Mouse (Mus musculus): ENCODE measurements around the gene Pdia3.
"Not testable (repeated sequence)": the region's sequence is repeated elsewhere in the genome, so short reads cannot be mapped to it uniquely, and the experiment has no call there.

Pdia3 gene

DNA sequence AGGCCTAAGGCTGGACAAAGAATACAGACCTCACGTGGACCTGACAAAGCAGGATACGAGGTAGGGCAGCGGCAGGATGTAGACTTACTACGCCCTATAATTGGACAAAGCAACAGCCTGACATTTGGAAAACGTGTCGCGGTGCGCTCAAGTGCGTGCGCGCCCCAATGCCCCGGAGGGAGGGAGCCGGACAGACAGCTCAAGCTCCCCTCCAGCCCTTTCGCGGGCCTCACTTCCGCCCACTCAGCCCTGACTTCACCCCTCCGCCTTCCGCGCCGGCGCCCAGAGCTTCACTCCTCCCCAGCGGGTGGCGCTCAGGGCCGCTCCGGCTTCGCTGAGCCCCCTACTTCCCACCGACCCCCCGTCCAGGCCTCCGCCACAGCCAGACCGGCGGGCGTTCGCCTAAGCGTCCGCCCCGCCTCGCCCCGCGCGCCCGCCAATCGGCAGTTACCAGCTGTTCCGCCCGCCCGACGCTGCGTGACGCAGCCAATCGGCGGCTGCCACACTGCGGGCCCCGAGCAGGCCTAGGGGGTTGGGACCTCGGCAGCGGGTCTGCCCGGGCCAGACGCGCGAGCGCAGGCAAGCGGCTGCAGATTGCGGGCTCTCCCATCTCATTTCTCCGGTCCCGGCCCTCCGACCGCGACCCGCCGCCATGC, at the start of gene Pdia3, which contains the start of gene Catsper2:
Pdia3 (plus strand) TSS at position 389 of the 656 bp plus-strand sequence.
Catsper2 (minus strand) TSS at position 406 of the 656 bp plus-strand sequence.
- in situ Hi-C loops (cut with MboI; ENCODE audit: unreplicated experiment in 2 of 2) = loop anchor here in 1 of 2 experiments (5.0 kb wide), 1 partner anchor 34 kb away; the partner anchor contains the start of gene Serf2

DNA sequence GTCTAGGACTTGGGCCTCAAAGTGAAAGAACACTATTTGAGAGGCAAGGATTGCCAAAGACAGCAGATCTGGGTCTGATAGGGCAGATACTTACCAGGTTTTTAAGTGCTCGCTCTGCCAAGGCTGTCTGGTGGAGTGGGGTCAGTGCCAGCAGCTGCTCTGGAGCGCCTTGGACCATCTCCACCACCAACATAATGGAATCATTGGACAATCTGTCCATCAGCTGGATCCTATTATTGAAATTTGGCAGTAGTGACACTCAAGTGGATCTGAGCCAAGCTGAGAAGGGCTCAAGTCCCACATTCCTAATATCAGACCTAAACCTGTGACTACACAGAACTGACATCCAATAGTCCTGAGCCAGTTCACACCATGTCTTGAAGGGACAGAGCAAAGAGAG, 44.7 kb upstream of the Pdia3 start:
- in situ Hi-C loops (cut with MboI; ENCODE audit: unreplicated experiment in 2 of 2) = no loop called here

DNA sequence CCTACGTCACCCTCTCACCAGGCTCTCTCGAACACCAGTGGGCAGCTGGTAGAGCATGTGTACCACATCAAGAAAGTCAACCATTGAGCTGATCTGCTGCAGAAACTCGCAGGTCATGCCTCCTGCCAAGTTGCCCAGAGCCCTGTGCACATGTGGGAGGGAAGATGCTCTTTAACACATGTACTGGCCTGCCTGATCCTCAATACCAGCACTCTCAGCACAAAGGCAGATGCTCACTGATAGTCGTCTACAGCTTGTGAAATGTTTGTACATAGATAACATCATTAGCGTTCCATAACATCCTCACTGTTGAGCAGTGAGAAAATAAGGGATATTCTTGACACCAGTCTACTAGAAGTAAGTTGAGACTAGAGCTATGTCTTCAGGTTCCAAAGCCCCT, 42.7 kb upstream of the Pdia3 start:
- in situ Hi-C loops (cut with MboI; ENCODE audit: unreplicated experiment in 2 of 2) = no loop called here

DNA sequence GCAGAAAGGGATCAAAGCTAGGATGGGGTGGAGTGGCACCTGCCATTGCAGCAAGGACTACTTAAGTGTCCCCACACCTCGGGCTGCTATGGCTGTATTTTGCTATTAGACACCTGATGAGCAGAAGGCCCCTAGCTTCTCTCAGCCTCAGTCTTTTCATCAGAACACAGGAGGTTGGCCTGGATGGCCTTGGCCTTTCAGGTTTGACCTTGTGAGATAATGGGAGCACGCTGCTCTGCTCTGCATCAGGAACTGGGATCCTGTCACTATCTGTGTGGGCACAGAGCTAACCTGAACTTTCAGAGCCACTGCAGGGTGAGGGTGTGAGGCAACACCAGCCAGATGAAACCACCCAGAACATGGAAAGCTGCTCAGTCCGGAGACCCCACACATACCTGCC, 41.3 kb upstream of the Pdia3 start:
- in situ Hi-C loops (cut with MboI; ENCODE audit: unreplicated experiment in 2 of 2) = no loop called here

DNA sequence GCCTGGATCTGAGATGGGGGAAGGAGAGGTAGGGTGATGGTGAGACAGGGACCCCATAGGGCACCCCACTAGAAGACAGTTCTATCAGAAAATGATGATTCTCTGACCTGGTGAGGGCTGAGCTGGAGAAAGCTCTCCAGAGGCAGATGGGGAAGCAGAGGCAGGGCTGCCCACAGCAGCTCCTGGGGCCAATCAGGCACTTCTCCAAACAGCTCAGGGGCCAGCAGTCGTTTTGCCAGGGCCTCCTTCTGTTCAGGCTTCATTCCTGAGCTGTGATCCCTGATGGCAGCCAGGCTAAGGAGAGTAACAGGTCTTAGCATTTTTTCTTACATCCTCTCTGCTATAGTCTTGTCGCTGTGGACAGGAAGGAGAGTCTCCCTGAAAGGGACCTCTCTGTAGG, 38.8 kb upstream of the Pdia3 start:
- in situ Hi-C loops (cut with MboI; ENCODE audit: unreplicated experiment in 2 of 2) = no loop called here

DNA sequence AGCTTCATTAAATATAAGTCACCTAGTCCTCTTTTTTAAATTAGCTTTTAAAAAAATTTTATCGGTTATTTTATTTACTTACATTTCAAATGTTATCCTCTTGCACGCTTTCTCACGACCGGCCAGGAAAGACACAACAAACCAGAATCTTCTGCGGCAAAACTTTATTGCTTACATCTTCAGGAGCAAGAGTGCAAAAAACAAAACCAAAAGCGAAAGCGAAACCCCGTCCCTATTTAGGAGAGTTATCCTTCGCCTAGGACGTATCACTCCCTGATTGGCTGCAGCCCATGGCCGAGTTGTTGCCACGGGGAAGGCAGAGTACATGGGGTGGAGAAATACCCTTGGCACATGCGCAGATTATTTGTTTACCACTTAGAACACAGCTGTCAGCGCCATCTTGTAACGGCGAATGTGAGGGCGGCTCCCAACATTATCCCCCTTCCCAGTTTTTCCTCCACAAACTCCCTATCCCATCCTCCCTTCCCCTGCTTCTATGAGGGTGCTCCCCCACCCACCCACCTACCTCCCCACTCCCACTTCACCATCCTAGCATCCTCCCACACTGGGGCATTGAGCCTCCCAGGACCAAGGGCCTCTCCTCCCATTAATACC, 26.5 kb upstream of the Pdia3 start, which contains the start of gene Strc:
Strc (minus strand) TSS at position 208 of the 615 bp plus-strand sequence.
- in situ Hi-C loops (cut with MboI; ENCODE audit: unreplicated experiment in 2 of 2) = not testable (repeated sequence)

DNA sequence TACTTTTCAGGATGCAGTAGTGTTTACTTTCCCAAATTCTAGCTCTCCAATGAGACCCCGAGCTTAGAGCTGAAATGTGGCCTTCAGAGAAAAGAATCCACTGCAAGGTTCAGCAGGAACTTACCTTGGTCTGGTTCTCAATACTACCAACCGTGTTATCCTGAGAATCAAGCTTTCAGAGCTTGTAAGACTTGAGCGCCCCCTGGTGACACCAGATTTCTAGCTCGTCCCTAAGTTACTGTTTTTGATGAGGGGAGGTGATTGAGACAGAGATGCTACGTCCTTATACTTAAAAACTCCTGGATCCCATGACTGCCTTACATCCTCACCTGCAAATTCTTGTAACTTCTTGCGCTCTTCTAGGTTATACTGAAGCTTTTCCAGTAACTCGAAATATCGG, 17.0 kb upstream of the Pdia3 start:
- in situ Hi-C loops (cut with MboI; ENCODE audit: unreplicated experiment in 2 of 2) = loop anchor here (5.0 to 10.0 kb wide), 2 partner anchors 354 to 362 kb away; partner anchors contain the start of gene Epb42 (in 1 of the 2)

DNA sequence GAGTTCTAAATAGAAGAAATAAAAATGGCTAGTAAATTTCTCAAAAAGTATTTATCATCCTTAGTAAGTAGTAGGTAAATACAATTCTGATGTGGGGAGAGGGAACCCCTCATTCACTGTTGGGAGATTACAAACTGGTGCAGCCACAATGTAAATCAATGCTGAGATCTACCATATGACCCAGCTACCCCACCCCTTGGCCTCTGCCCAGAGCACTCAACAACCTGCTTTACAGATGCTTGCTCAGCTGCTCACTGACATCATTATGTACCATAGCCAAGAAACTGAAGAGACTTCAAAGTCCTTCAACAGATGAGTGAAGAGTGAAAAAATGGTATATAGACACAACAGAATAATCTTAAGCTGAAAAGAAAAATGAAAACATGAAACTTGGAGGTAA, 10.3 kb upstream of the Pdia3 start:
- in situ Hi-C loops (cut with MboI; ENCODE audit: unreplicated experiment in 2 of 2) = loop anchor here in 1 of 2 experiments (10.0 kb wide), 1 partner anchor 432 kb away; no protein-coding TSS in a partner anchor

DNA sequence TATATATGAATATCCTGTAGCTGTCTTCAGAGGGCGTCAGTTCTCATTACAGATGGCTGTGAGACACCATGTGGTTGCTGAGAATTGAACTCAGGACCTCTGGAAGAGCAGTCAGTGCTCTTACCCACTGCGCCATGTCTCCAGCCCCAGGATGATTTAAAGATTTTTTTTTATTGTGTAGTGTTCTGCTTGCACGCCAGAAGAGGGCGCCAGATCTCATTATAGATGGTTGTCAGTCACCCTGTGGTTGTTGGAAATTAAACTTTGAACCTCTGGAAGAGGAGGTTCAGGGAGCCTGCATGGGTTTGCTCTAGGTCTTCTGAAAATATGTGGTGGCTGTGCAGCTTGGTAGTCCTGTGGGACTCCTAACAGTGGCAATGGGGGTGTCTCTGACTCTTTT, 5.4 kb upstream of the Pdia3 start:
- in situ Hi-C loops (cut with MboI; ENCODE audit: unreplicated experiment in 2 of 2) = loop anchor here (5.0 to 10.0 kb wide), 2 partner anchors 74 to 427 kb away; no protein-coding TSS in a partner anchor

DNA sequence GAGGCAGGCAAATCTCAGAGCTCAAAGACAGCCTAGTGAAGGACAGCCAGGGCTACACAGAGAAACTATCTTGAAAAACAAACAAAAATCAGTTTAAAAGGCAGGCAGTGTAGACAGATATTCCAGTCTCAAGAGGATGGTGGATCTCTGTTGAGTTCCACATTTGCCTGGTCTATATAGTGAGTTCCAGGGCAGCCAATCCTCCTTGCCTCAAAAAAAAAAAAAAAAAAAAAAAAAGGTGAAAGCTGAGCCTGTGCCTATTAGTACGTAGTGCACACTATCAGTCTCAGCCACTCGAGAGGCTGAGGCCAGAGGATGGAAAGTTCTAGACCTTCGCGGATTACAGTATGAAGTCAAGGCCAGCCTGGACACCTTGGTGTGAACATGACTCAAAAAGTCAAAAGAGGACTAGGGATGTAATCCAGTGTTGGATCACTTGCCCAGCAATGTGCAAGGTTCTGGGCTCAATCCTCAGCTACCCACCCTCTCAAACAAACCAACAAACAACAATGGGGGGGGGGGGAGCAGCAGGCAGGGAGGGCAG, 660 bp upstream of the Pdia3 start:
- in situ Hi-C loops (cut with MboI; ENCODE audit: unreplicated experiment in 2 of 2) = loop anchor here in 1 of 2 experiments (5.0 kb wide), 1 partner anchor 34 kb away; the partner anchor contains the start of gene Serf2

DNA sequence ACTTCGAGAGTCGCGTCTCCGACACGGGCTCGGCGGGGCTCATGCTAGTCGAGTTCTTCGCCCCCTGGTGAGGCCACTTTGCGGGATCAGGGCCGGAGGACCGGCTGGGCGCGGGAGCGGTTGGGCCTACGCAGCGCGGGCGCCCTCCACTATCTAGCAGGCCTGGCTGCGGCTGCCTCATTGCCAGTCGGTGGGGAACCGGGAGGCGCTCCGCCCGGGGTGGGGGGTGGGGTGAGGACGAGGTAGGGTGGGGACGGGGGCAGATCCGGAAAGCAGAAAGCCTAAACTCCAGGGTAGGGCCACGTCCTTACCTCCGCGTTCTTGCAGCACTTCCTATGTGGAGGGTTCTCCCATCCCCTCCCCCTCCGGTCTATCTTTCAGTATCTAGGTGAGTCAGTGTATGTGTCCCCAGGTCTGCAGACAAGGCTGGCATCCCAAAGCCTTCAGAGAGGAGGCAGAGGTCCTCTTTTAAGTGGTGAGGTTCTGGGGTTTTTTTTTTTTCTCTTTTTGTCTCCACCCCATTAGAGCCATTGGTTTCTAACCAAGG, 637 bp downstream of the Pdia3 start:
- in situ Hi-C loops (cut with MboI; ENCODE audit: unreplicated experiment in 2 of 2) = loop anchor here in 1 of 2 experiments (5.0 kb wide), 1 partner anchor 33 kb away; the partner anchor contains the start of gene Serf2

DNA sequence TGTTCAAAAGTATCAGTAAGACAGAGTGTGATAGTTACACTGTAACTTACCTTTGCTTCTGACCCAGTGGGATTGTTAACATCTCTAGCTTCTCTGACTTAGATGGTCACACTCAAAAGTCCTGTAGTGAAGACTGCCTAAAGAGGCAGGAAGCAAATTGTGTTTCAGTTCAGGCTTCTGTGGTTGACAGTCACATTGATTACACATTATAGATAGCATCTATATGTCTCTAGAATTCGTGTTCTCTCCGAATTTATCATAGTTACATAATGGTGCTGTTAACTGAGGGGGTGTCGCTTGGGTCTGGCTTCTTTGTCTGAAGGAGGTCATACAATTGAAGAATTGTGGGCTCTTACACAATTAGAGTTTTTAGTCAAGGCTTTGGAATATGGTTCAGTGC, 1.5 kb downstream of the Pdia3 start:
- in situ Hi-C loops (cut with MboI; ENCODE audit: unreplicated experiment in 2 of 2) = no loop called here

DNA sequence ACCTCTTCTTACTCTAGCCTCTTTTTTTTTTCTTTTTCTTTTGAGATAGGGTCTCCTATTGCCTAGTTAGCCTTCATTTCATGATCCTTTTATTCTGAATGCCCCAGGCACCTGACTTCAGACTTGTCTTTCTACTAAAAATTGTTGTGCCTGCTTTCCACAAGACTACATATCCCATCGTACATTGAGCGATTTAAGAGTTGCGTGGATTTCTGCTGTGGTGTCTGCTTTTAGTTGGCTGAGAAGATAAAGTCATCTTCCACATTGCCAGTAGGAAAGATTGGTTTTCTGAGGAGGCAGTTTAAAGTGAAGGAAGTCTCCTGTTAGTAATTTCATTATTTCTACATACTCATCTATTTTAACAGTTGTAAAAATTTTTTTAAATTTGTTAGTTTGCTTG, 2.0 kb downstream of the Pdia3 start:
- in situ Hi-C loops (cut with MboI; ENCODE audit: unreplicated experiment in 2 of 2) = no loop called here

DNA sequence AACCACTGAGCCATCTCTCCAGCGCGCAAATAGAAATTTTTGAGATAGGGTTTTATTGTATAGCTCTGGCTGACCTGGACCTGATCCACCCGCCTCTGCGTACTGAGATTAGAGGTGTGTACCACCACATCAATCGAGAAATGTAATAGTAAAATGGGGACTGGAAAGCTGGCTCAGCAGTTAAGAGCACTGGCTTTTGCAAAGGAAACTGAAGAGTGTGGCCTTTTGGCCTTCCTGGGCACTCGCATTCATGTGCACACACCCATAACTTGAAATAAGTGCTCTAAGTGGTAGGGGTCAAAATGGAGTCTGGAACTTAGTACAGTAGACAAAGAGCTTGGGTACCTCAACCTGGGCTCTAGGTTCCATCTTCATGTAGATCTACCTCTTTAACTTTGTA, 2.8 kb downstream of the Pdia3 start:
- in situ Hi-C loops (cut with MboI; ENCODE audit: unreplicated experiment in 2 of 2) = no loop called here

DNA sequence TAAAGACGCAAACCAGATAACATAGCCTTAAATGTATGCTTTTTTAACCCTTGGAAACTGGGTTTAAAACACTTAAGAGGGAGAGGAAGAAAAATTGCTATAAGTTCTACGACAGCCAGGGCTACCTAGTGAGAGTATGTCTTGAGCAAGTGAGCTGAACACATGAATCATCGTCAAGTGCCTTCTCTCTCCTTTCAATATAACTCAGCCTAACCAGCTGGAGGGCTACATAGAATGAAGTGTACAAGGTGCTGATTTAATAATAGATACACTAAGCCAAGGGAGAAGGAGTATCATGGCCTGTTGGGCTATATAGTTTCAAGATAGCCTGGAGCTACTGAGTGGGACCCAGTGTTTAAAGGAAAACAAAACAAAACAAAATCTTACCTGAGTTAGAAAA, 4.9 kb downstream of the Pdia3 start:
- in situ Hi-C loops (cut with MboI; ENCODE audit: unreplicated experiment in 2 of 2) = no loop called here

DNA sequence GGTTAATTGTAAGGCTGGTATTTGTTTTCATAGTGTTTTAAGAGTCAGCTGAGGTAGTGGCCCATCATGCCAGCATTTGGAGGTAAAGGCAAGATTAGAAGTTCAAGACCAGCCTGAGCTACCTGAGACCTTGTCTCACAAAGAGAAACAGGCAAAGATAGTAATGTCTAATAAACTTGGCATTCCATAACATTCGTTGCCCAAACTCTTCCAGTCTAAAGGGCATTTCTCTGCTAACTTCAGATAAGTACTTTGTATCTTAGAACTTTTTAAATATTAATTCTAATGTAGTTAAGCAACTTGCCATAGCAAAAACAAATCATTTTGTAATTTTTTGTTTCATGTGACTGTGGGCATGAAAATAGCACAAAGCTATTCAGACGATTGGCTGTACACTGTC, 9.6 kb downstream of the Pdia3 start:
- in situ Hi-C loops (cut with MboI; ENCODE audit: unreplicated experiment in 2 of 2) = no loop called here

DNA sequence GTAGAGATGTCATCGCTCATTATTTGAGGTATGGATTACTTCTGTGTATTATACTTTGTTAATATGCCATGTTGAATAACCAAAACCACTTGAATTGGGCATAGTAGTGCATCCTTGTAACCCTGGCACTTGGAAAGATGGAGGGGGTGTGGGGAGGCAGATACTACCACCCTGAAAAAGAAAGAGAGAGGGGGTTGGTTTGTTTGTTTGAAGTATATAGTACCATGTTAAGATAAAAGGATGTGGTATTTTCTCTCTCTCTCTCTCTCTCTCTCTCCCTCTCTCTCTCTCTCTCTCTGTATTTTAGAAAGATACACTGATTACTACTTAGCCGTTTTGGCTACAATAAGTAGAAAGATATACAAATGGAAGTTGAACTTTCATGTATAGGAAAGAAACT, 12.3 kb downstream of the Pdia3 start:
- in situ Hi-C loops (cut with MboI; ENCODE audit: unreplicated experiment in 2 of 2) = no loop called here

DNA sequence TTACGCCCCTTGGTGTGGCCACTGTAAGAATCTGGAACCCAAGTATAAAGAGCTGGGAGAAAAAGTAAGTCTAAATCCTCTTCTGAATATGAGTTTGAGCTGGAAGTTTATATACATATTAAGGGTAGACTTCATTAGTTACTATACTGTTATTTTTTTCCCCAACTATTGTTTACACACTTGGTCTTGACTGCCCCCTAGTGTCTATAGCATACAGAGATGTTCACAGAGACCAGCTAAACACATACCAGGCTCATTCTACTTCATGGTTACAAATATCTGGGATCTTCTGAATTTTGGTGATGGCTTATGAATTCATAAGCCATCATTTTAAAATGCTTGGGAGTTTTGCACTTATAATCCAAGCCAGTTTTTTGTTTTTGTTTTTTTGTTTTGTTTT, 21.3 kb downstream of the Pdia3 start:
- in situ Hi-C loops (cut with MboI; ENCODE audit: unreplicated experiment in 2 of 2) = no loop called here

DNA sequence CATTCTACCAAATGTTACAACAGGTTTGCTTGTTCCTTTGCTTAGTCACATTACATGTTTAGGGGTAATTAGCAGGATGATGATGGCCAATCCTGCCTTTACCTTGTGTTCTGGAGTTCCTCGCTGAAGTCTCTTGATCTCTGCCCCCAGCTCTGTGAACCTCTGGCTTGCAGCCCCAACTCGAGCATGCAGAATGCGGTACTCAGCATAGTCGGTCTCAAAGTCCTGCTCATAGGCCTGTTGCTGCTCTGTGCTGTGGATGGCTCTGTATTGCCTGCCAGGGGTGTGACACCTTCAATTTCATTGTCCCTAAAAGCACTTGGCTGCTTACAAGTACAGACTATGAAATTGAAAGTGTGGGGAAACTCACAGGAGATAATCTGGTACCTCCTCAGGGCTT, 26.2 kb downstream of the Pdia3 start:
- in situ Hi-C loops (cut with MboI; ENCODE audit: unreplicated experiment in 2 of 2) = no loop called here

DNA sequence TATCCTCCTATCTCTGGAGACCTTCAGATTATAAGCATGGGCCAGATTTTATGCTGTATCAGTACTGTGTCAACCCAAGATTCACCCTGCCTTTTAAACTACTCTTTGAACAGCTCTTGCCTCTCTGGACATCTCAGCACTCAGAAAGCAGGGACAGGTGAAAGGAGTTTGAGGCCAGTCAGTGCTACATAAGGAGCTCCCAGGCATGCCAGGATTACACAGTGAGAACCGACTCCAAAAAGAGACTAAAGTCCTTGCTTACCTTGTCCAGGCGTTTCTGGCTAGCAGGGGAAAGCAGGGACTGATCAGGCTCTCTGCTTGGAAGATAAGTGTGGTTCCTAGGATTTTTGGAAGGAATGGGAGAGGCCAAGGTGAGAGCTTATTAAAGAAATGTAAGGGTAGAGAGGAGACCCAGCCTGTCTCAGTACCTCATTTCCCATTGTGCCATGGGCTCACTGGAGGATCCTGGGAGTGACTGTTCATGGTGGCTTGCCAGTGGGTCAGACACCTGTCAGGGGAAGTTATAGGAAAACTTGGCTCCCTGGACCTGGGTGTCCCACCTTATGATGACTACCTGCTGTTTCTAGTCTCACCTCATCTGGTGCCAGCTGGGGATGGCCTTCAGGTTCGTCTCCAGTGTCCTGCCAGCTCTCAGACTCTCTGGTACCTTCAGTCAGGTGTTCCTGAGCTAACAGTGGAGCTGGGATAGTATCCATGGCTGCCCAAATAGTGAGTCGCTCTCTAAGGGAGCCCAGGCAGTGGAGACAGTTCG, 27.4 kb downstream of the Pdia3 start:
- in situ Hi-C loops (cut with MboI; ENCODE audit: unreplicated experiment in 2 of 2) = no loop called here

DNA sequence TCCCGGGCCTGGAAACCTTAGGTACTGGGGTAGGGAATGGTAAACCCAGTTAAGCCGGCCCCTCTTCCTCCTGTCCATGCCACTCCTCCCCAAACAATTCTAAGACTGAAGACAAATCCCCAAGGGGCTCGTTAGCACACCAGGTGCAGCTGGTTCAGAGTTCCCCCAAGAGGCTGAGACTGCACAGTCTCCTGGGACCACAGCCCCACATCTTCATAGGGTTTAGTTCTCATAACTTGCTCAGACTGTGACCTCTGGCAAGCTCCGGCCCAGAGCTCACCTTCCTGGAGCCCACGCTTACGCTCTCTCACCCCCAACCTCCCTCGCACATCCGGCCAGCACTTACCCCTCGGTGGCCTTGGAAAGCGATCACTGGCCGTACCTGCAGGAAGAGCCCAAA, 28.2 kb downstream of the Pdia3 start:
- in situ Hi-C loops (cut with MboI; ENCODE audit: unreplicated experiment in 2 of 2) = no loop called here

Measured in v-Abl transformed pro-B cells (cell line).